Mouse (Mus musculus) liver, postnatal 0 days (tissue): ENCODE data around the gene Itgb7.

Experiments used
- CTCF ChIP-seq: sonication (generic); IDR thresholded peaks from 2 replicates; pipeline ENCODE4 v1.5.1; 2016; ENCODE audit warnings: antibody characterized with exemption, low read depth
- EP300 ChIP-seq: IDR thresholded peaks from 2 replicates; pipeline ENCODE4 v1.6.1; 2016; ENCODE audit warnings: antibody characterized with exemption, low read depth, mild to moderate bottlenecking

DNA sequence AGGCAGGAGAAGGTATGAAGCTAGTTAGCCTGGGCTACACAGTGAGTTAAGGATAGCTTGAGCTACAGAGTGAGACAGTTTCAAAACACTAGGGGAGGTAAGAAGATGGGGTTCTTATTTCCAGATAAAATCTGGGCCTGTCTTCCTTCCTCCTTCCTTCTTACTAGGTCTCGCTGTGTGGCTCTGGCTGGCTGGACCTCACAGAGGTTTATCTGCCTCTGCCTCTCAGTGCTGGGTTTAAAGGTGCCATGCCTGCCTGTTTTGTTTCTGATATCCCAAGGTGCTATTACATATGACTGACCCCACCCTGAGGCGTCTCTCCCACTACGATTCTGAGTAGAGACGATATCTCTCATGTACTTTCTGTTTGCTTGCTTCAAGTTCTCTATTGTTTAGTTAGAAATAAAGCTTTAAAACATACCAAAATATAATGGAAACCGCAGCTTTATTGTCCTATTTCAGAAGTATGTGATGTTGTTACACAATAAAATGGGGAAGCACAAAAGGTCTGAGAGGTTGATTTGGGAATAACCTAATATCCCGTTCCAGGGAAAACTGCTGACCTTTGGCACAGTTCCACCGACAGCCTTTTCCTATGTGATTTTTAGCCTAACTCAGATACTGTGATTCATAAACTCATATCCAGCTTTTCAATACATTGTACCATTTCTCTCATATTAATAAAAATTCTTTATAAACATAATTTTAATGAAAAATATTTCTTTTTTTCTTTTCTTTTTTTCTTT, 55.0 kb downstream of the Itgb7 start:
- TF ChIP-seq CTCF (no peak), EP300 (no peak)
